Mouse (Mus musculus): Measurements from ENCODE around the gene Klhl25. TPM values are rescaled to one million over a fixed set of nuclear protein-coding genes. Genes with fewer than 3 reads are reported as not detected.

Gene Klhl25
- 10.2 and 11.9 TPM in 2 replicates for polyA plus RNA-seq (2015; fragmentation: Nextera tagmentation; extraction: Ambion mirVana)

GRCm38 (mm10) chr7:75848115-75848775, at the start of gene Klhl25:
Klhl25 (plus strand) TSS chr7:75848310.
- WGBS, result under 1% methylated on average over 60 of the region's 60 CpGs
- Histone ChIP-seq H3K4me3 (replicated peaks) (peak within 1 kb of the TSS; percentile 93), H3K9ac (peak within 1 kb of the TSS; percentile 90), H3K4me2 (replicated peaks) (peak within 1 kb of the TSS; percentile 86), H3K27ac (peak within 1 kb of the TSS; percentile 87), H3K36me3 (no peaks in the 10 kb centered on the region), H3K9me3 (no peaks in the 10 kb centered on the region), H3K27me3 (replicated peaks) (no peaks in the 10 kb centered on the region), H3K4me1 (replicated peaks) (peaks cover 20% of the 10 kb centered on the region)
- ATAC-seq, result peak; percentile 99

- no peak overlapping the region for H3K9ac ChIP-seq
- H3K4me1 ChIP-seq (replicated peaks), result 0 out of 2 replicates have a peak, but pooled peaks cover 3% of the 10 kb centered on the region
- H3K36me3 ChIP-seq, result no peaks in the 10 kb centered on the region
- no peak overlapping the region for H3K4me2 ChIP-seq (replicated peaks)
- WGBS, result 62% methylated on average over 4 of the region's 4 CpGs
- H3K4me3 ChIP-seq (replicated peaks), result no peak overlapping the region
- H3K27ac ChIP-seq, result no peak overlapping the region
- ATAC-seq, result no peak
- H3K9me3 ChIP-seq, result no peaks in the 10 kb centered on the region
- no peaks in the 10 kb centered on the region for H3K27me3 ChIP-seq (replicated peaks)
Measured at GRCm38 (mm10) chr7:75800530-75800929, 47.6 kb upstream of the Klhl25 start.

- Histone ChIP-seq H3K9me3 (no peaks in the 10 kb centered on the region), H3K27me3 (replicated peaks) (no peaks in the 10 kb centered on the region), H3K36me3 (no peaks in the 10 kb centered on the region), H3K9ac (no peak overlapping the region), H3K4me3 (replicated peaks) (no peak overlapping the region), H3K4me2 (replicated peaks) (no peak overlapping the region), H3K4me1 (replicated peaks) (peaks cover 6% of the 10 kb centered on the region), H3K27ac (no peak overlapping the region)
- WGBS, result 92% methylated on average over 3 of the region's 3 CpGs
- ATAC-seq, result peak; percentile 29; the same call in 1 of the 2 replicates
Measured at GRCm38 (mm10) chr7:75801022-75801421, 47.1 kb upstream of the Klhl25 start.

- peaks cover 10% of the 10 kb centered on the region for H3K4me1 ChIP-seq (replicated peaks)
- no peaks in the 10 kb centered on the region for H3K9me3 ChIP-seq
- H3K9ac ChIP-seq, result no peak overlapping the region
- 89% methylated on average over 5 of the region's 5 CpGs for WGBS
- no peak overlapping the region for H3K4me3 ChIP-seq (replicated peaks)
- H3K4me2 ChIP-seq (replicated peaks), result no peak overlapping the region
- no peaks in the 10 kb centered on the region for H3K36me3 ChIP-seq
- no peak overlapping the region for H3K27ac ChIP-seq
- no peak for ATAC-seq
- H3K27me3 ChIP-seq (replicated peaks), result no peaks in the 10 kb centered on the region
Measured at GRCm38 (mm10) chr7:75801621-75802358, 46.3 kb upstream of the Klhl25 start.

- ATAC-seq, result no peak
- Histone ChIP-seq H3K27me3 (replicated peaks) (no peaks in the 10 kb centered on the region), H3K36me3 (no peaks in the 10 kb centered on the region), H3K4me2 (replicated peaks) (no peak overlapping the region), H3K4me3 (replicated peaks) (no peak overlapping the region), H3K9me3 (no peaks in the 10 kb centered on the region), H3K4me1 (replicated peaks) (peaks cover 15% of the 10 kb centered on the region), H3K27ac (no peak overlapping the region), H3K9ac (no peak overlapping the region)
- WGBS, result 76% methylated on average over 3 of the region's 3 CpGs
Measured at GRCm38 (mm10) chr7:75802887-75803286, 45.2 kb upstream of the Klhl25 start.

GRCm38 (mm10) chr7:75806161-75806560, 41.9 kb upstream of the Klhl25 start:
- 40% methylated on average over 4 of the region's 4 CpGs for WGBS
- no peak overlapping the region for H3K4me3 ChIP-seq (replicated peaks)

GRCm38 (mm10) chr7:75806711-75807110, 41.4 kb upstream of the Klhl25 start:
- Histone ChIP-seq H3K27ac (0 out of 2 replicates have a peak overlapping the region, but pooled peaks have one; percentile 6), H3K4me1 (replicated peaks) (peaks cover 15% of the 10 kb centered on the region), H3K27me3 (replicated peaks) (no peaks in the 10 kb centered on the region), H3K4me3 (replicated peaks) (no peak overlapping the region), H3K9me3 (no peaks in the 10 kb centered on the region), H3K36me3 (no peaks in the 10 kb centered on the region), H3K9ac (no peak overlapping the region), H3K4me2 (replicated peaks) (no peak overlapping the region)
- 11% methylated on average over 4 of the region's 4 CpGs for WGBS
- 0 out of 2 replicates have a peak, but pooled peaks have one; percentile 29 for ATAC-seq

More at GRCm38 (mm10) chr7:75806161-75806560, 41.9 kb upstream of the Klhl25 start:
- ATAC-seq, result no peak
- no peaks in the 10 kb centered on the region for H3K36me3 ChIP-seq
- no peak overlapping the region for H3K27ac ChIP-seq
- H3K4me1 ChIP-seq (replicated peaks), result peaks cover 15% of the 10 kb centered on the region
- no peak overlapping the region for H3K4me2 ChIP-seq (replicated peaks)
- no peaks in the 10 kb centered on the region for H3K27me3 ChIP-seq (replicated peaks)
- H3K9me3 ChIP-seq, result no peaks in the 10 kb centered on the region
- no peak overlapping the region for H3K9ac ChIP-seq

- Histone ChIP-seq H3K4me1 (replicated peaks) (peaks cover 15% of the 10 kb centered on the region), H3K27ac (no peak overlapping the region), H3K4me2 (replicated peaks) (no peak overlapping the region), H3K36me3 (no peaks in the 10 kb centered on the region), H3K9ac (no peak overlapping the region), H3K4me3 (replicated peaks) (no peak overlapping the region), H3K9me3 (no peaks in the 10 kb centered on the region), H3K27me3 (replicated peaks) (no peaks in the 10 kb centered on the region)
- WGBS, result 64% methylated on average over 17 of the region's 17 CpGs
- peak; percentile 69 for ATAC-seq
Measured at GRCm38 (mm10) chr7:75807460-75808304, 40.4 kb upstream of the Klhl25 start.

GRCm38 (mm10) chr7:75820687-75821086, 27.4 kb upstream of the Klhl25 start:
- Histone ChIP-seq H3K27ac (no peak overlapping the region), H3K4me3 (replicated peaks) (no peak overlapping the region), H3K4me2 (replicated peaks) (no peak overlapping the region), H3K9ac (no peak overlapping the region), H3K9me3 (no peaks in the 10 kb centered on the region), H3K4me1 (replicated peaks) (no peaks in the 10 kb centered on the region), H3K27me3 (replicated peaks) (no peaks in the 10 kb centered on the region), H3K36me3 (no peaks in the 10 kb centered on the region)
- no peak for ATAC-seq
- 77% methylated on average over 7 of the region's 7 CpGs for WGBS

GRCm38 (mm10) chr7:75822087-75822668, 25.9 kb upstream of the Klhl25 start:
- Histone ChIP-seq H3K4me3 (replicated peaks) (no peak overlapping the region), H3K9me3 (no peaks in the 10 kb centered on the region), H3K9ac (no peak overlapping the region), H3K36me3 (no peaks in the 10 kb centered on the region), H3K4me2 (replicated peaks) (no peak overlapping the region), H3K27me3 (replicated peaks) (no peaks in the 10 kb centered on the region), H3K27ac (no peak overlapping the region), H3K4me1 (replicated peaks) (0 out of 2 replicates have a peak, but pooled peaks cover 3% of the 10 kb centered on the region)
- WGBS, result 79% methylated on average over 8 of the region's 8 CpGs
- ATAC-seq, result no peak

- no peaks in the 10 kb centered on the region for H3K36me3 ChIP-seq
- no peak overlapping the region for H3K4me3 ChIP-seq (replicated peaks)
- no peak overlapping the region for H3K27ac ChIP-seq
- 63% methylated on average over 2 of the region's 2 CpGs for WGBS
- H3K4me1 ChIP-seq (replicated peaks), result 0 out of 2 replicates have a peak, but pooled peaks cover 3% of the 10 kb centered on the region
- H3K27me3 ChIP-seq (replicated peaks), result no peaks in the 10 kb centered on the region
- H3K9me3 ChIP-seq, result no peaks in the 10 kb centered on the region
- ATAC-seq, result no peak
- no peak overlapping the region for H3K9ac ChIP-seq
- no peak overlapping the region for H3K4me2 ChIP-seq (replicated peaks)
Measured at GRCm38 (mm10) chr7:75823071-75823470, 25.0 kb upstream of the Klhl25 start.

Measured in intestine, embryonic 15.5 days (tissue).